Mouse (Mus musculus) olfactory bulb, adult 2 months (tissue): ENCODE results near the gene Specc1. TPM values are rescaled to one million over a fixed set of nuclear protein-coding genes. Genes with fewer than 3 reads are reported as not detected.

ENCODE experiments used
- H3K27ac ChIP-seq: fragments of 200-500 bp; 2 replicates; pipeline ENCODE4 v1.5.1; 2012; ENCODE audit warnings: low read depth, low read length; ENCODE audit not compliant: insufficient read depth
- H3K4me1 ChIP-seq: fragments of 200-500 bp; 2 replicates; pipeline ENCODE4 v1.6.1; 2012; ENCODE audit warnings: low read length; ENCODE audit not compliant: control insufficient read depth, insufficient read depth
- H3K4me3 ChIP-seq: fragments of 200-500 bp; 2 replicates; pipeline ENCODE4 v1.5.1; 2012; ENCODE audit warnings: mild to moderate bottlenecking, low read depth, low read length, moderate library complexity; ENCODE audit not compliant: insufficient read depth
- CTCF ChIP-seq: fragments of 200-500 bp; IDR thresholded peaks from 2 replicates; pipeline ENCODE4 v1.5.1; 2012; ENCODE audit warnings: low read depth, mild to moderate bottlenecking, low read length, moderate library complexity; ENCODE audit not compliant: insufficient read depth
- POLR2A ChIP-seq: fragments of 200-500 bp; IDR thresholded peaks from 2 replicates; pipeline ENCODE4 v1.6.1; 2012; ENCODE audit warnings: mild to moderate bottlenecking, low read depth, low read length, moderate library complexity; ENCODE audit not compliant: insufficient read depth
- WGBS: fragments of 180-500 bp; shearing (Covaris S2); methylation state at CpG from one replicate; pipeline ENCODE4 v1.1.7; 2018; 5-methylcytosine and 5-hydroxymethylcytosine counted together
- polyA plus RNA-seq: library from polyadenylated mRNA; stranded (reverse); fragments of >200 nt; gene quantifications from 2 replicates; pipeline ENCODE4 v1.2.4, GENCODE M21; 2012; ENCODE audit warnings: low replicate concordance; ENCODE audit not compliant: missing spikeins, insufficient read depth, insufficient read length

The Specc1 gene
- polyA plus RNA-seq, 1 experiment, result not detected

- Histone ChIP-seq H3K27ac (no peak overlapping the region), H3K4me1 (no peaks in the 10 kb centered on the region), H3K4me3 (no peak overlapping the region)
- no peak for TF ChIP-seq POLR2A
- no peak for TF ChIP-seq CTCF
- 92% methylated on average over 4 of the region's 4 CpGs for WGBS
Measured at GRCm38 (mm10) chr11:62184900-62185299, 228.3 kb downstream of the Specc1 start.

- Histone ChIP-seq H3K4me1 (no peaks in the 10 kb centered on the region), H3K4me3 (no peak overlapping the region), H3K27ac (no peak overlapping the region)
- TF ChIP-seq POLR2A (no peak), CTCF (no peak)
- WGBS, result 91% methylated on average over 8 of the region's 8 CpGs
Measured at GRCm38 (mm10) chr11:62187074-62187473, 230.5 kb downstream of the Specc1 start.

DNA sequence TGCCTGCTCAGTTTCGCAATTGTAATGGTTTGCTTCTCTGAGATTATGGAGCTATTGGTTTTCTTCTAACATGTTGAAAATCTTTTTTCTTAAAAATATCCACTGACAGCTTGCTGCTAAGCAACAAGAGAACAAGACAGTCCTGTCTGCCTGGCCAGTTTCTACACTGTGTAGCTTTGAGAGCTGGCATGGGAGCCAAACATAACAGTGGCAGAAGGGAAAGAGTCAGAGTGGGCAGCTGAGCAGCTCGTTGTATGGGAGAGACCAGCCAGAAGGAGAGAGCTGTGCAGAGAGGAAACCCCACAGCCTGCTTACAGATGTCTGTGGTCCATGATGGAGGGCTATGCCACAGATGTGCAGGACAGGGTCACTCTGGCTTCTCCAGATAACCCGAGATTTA is 235.5 kb downstream of the Specc1 start:
- H3K4me1 ChIP-seq, result no peaks in the 10 kb centered on the region
- H3K4me3 ChIP-seq, result no peak overlapping the region
- TF ChIP-seq CTCF (no peak), POLR2A (no peak)
- WGBS, result 73% methylated on average over 3 of the region's 3 CpGs
- no peak overlapping the region for H3K27ac ChIP-seq

DNA sequence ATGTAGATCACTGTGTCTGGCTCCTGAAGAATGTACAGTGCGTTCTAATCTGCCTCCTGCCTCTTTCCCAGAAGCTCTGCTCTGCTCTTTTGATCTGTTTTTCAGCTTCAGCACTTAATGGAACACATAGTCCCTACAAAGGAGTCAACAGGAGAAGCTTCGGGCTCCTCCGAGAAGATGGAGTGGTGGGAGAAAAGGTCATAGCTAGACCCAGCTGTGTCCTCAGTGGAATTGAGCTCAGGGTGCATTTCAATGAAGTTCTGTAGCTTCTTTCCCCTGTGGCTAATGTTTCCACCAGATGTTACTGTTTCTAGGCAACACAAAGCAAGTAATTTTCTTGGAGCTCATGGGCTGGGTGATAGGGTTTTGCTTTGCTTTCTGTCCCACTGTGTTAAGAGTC is 236.6 kb downstream of the Specc1 start:
- no peak overlapping the region for H3K27ac ChIP-seq
- no peak overlapping the region for H3K4me3 ChIP-seq
- H3K4me1 ChIP-seq, result no peaks in the 10 kb centered on the region
- WGBS, result 72% methylated on average over 3 of the region's 3 CpGs
- TF ChIP-seq POLR2A, result no peak
- no peak for TF ChIP-seq CTCF

DNA sequence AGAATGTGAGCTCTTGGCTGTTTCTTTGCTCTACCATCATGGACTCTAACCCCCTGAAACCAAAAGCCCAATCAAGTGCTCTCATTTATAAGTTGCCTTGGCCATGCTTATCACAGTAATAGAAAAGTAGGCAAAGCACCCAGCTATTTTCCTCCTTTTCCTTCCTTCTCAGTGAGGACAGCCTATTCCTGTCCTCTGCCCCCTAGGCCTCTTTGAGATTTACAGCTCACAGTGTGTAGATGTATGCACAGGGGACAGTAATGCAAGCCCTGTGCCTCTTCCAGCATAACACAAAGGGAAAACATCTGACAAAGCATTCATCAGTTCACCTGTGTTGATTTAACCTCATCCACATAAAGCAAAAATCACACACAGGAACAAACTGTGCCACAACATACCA is 237.7 kb downstream of the Specc1 start:
- Histone ChIP-seq H3K4me3 (no peak overlapping the region), H3K4me1 (no peaks in the 10 kb centered on the region), H3K27ac (no peak overlapping the region)
- TF ChIP-seq CTCF (no peak), POLR2A (no peak)

GRCm38 (mm10) chr11:62200901-62201512 is 244.4 kb downstream of the Specc1 start:
- no peak overlapping the region for H3K27ac ChIP-seq
- WGBS, result 89% methylated on average over 5 of the region's 5 CpGs
- no peak overlapping the region for H3K4me3 ChIP-seq
- TF ChIP-seq CTCF (no peak), POLR2A (no peak)
- H3K4me1 ChIP-seq, result no peaks in the 10 kb centered on the region

GRCm38 (mm10) chr11:62202645-62203044 is 246.1 kb downstream of the Specc1 start:
- Histone ChIP-seq H3K4me3 (no peak overlapping the region), H3K27ac (no peak overlapping the region), H3K4me1 (no peaks in the 10 kb centered on the region)
- TF ChIP-seq CTCF, result no peak
- no peak for TF ChIP-seq POLR2A
- 92% methylated on average over 1 of the region's 1 CpGs for WGBS

DNA sequence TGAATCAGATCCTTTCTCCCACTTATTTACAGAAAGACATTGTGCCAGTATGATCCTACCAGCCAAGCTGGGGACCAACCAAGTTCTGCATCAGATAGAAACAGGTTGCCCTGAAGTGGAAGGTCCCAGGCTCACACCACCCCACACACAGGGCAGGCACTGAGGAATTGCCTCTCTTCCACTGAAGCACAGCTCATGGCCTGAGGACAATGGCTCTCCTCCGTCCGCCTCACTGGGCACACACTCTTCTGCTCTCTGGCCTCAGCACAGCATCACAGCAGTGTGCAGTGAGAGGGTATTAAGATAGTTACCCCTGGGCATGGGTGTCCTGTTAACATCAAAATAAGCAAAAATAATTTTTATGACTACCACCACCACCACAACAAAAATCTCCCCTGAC is 252.5 kb downstream of the Specc1 start:
- Histone ChIP-seq H3K4me3 (no peak overlapping the region), H3K27ac (no peak overlapping the region), H3K4me1 (peaks cover 6% of the 10 kb centered on the region)
- TF ChIP-seq POLR2A (no peak), CTCF (no peak)
- WGBS, result 53% methylated on average over 2 of the region's 2 CpGs

DNA sequence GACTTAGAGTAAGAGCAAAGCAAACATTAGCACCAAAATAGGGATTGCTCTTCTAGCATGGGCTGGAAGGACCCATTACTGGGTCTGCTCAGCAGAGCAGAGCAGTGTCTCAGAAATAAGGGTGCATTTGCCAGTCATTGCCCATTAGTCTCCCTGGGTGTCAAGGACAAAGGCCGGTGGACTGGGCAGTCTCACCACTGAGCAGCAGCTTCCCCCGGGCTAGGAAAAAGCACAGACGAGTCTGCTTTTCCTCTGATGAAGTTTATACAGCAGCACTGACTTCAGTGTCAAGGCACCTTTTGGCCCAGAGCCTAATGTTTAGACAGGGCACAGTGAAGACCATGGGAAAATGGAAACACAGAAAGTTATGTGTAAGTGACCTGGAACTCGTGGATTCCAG is 253.3 kb downstream of the Specc1 start:
- H3K4me3 ChIP-seq, result no peak overlapping the region
- H3K27ac ChIP-seq, result no peak overlapping the region
- peaks cover 6% of the 10 kb centered on the region for H3K4me1 ChIP-seq
- TF ChIP-seq CTCF (no peak), POLR2A (no peak)
- WGBS, result 39% methylated on average over 4 of the region's 4 CpGs
